Mouse (Mus musculus) spleen, adult 2 months (tissue): Measurements from ENCODE around the gene Nfib. TPM values are rescaled to one million over a fixed set of nuclear protein-coding genes. Genes with fewer than 3 reads are reported as not detected.

Experiments
- DNase-seq, 2 experiments: peaks; one replicate each; pipeline versions ENCODE4 v3.0.0 to v3.0.0-alpha.2; 2012 to 2021; ENCODE audit warnings: low spot score in 2 of 2, low read depth in 1 of 2
- H3K27ac ChIP-seq: fragments of 200-500 bp; 2 replicates; pipeline ENCODE4 v1.5.1; 2012; ENCODE audit warnings: low read length, inconsistent platforms; ENCODE audit not compliant: insufficient read depth
- H3K27me3 ChIP-seq: fragments of 200-500 bp; 2 replicates; pipeline ENCODE4 v1.6.1; 2012; ENCODE audit warnings: mild to moderate bottlenecking, moderate library complexity, low read length, inconsistent platforms; ENCODE audit not compliant: control insufficient read depth, insufficient read depth
- H3K36me3 ChIP-seq: fragments of 200-500 bp; 2 replicates; pipeline ENCODE4 v1.6.1; 2012; ENCODE audit warnings: mild to moderate bottlenecking, low read length, inconsistent platforms; ENCODE audit not compliant: control insufficient read depth, insufficient read depth
- H3K4me1 ChIP-seq: fragments of 200-500 bp; 2 replicates; pipeline ENCODE4 v1.6.1; 2011; ENCODE audit warnings: inconsistent platforms; ENCODE audit not compliant: control insufficient read depth, insufficient read depth, insufficient read length
- H3K4me3 ChIP-seq: fragments of 200-500 bp; 2 replicates; pipeline ENCODE4 v1.5.1; 2011; ENCODE audit warnings: mild to moderate bottlenecking, inconsistent platforms; ENCODE audit not compliant: insufficient read depth, insufficient read length; ENCODE audit errors: extremely low read depth
- CTCF ChIP-seq: fragments of 200-500 bp; IDR thresholded peaks from 2 replicates; pipeline ENCODE4 v1.5.1; 2011; ENCODE audit warnings: mild to moderate bottlenecking, inconsistent platforms; ENCODE audit not compliant: insufficient read depth, insufficient read length, insufficient replicate concordance; ENCODE audit errors: extremely low read depth
- POLR2A ChIP-seq: fragments of 200-500 bp; IDR thresholded peaks from 2 replicates; pipeline ENCODE4 v1.6.1; 2011; ENCODE audit warnings: low read depth, low read length, inconsistent platforms
- WGBS: fragments of 180-500 bp; shearing (Covaris S2); methylation state at CpG from one replicate; pipeline ENCODE4 v1.1.7; 2018; 5-methylcytosine and 5-hydroxymethylcytosine counted together
- polyA plus RNA-seq: library from polyadenylated mRNA; depleted of rRNA; stranded (reverse); fragments of >200 nt; gene quantifications from 2 replicates; pipeline ENCODE4 v1.2.3, GENCODE M21; 2012

The Nfib gene
- polyA plus RNA-seq, 1 experiment: 2.3 TPM

GRCm38 (mm10) chr4:82541894-82542510 is 163.5 kb downstream of the Nfib start:
- no peak overlapping the region for H3K27ac ChIP-seq
- H3K4me3 ChIP-seq: no peak overlapping the region
- WGBS: 34% methylated on average over 7 of the region's 7 CpGs
- no peaks in the 10 kb centered on the region for H3K4me1 ChIP-seq
- H3K27me3 ChIP-seq: no peaks in the 10 kb centered on the region
- H3K36me3 ChIP-seq: no peaks in the 10 kb centered on the region
- DNase-seq: no peak
- TF ChIP-seq CTCF (no peak), POLR2A (no peak)

GRCm38 (mm10) chr4:82540466-82540990 is 165.0 kb downstream of the Nfib start:
- 63% methylated on average over 5 of the region's 5 CpGs for WGBS
- Histone ChIP-seq H3K4me3 (no peak overlapping the region), H3K36me3 (no peaks in the 10 kb centered on the region), H3K27me3 (no peaks in the 10 kb centered on the region), H3K27ac (no peak overlapping the region), H3K4me1 (no peaks in the 10 kb centered on the region)
- no peak for DNase-seq
- TF ChIP-seq POLR2A: no peak
- TF ChIP-seq CTCF: no peak

DNA sequence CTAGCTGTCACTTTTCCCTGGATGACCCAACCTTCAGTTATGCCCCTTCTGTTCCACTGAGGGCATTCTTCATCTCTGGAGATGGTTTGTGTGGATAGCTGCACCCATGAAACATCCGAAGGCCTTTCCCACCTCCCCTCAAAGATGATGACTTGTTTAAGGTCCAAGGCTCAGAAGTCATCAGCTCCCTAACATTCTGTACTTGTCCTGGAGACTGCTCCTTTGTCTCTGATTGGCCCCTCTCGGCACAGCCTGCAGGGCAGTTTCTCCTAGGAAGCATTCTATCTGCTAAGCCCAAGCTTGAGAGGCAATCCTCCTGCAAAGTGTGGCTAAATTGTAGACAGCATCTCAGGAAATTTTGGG is 165.5 kb downstream of the Nfib start:
- Histone ChIP-seq H3K27me3 (no peaks in the 10 kb centered on the region), H3K36me3 (no peaks in the 10 kb centered on the region), H3K4me1 (no peaks in the 10 kb centered on the region), H3K27ac (no peak overlapping the region), H3K4me3 (no peak overlapping the region)
- DNase-seq: no peak
- TF ChIP-seq CTCF: no peak
- TF ChIP-seq POLR2A: no peak
- 78% methylated on average over 2 of the region's 2 CpGs for WGBS

GRCm38 (mm10) chr4:82539406-82540047 is 166.0 kb downstream of the Nfib start:
- DNase-seq: no peak
- Histone ChIP-seq H3K27me3 (no peaks in the 10 kb centered on the region), H3K4me3 (no peak overlapping the region), H3K4me1 (no peaks in the 10 kb centered on the region), H3K27ac (no peak overlapping the region), H3K36me3 (no peaks in the 10 kb centered on the region)
- WGBS: 39% methylated on average over 8 of the region's 8 CpGs
- no peak for TF ChIP-seq POLR2A
- no peak for TF ChIP-seq CTCF

DNA sequence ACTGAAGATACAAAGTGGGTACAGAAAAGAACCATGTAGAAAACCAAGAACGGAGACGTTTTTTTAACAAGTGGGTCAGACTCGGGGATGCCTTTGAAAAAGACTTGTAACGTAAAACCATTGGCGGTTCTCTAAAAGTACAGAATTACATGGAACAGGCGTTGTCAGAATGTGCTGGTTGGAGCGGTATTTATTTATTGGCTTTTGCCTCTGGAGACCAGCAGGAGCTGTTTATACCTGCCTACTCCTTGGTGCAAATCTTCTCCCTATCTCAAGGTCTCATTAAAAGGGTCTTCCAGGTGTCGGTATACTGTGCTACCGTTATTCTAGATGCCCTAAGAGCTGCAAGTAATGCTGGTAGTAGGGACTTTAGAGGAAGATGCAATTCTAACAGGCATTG is 166.7 kb downstream of the Nfib start:
- H3K4me3 ChIP-seq: no peak overlapping the region
- TF ChIP-seq POLR2A (no peak), CTCF (no peak)
- DNase-seq: no peak
- no peaks in the 10 kb centered on the region for H3K36me3 ChIP-seq
- H3K4me1 ChIP-seq: no peaks in the 10 kb centered on the region
- 12% methylated on average over 9 of the region's 9 CpGs for WGBS
- no peaks in the 10 kb centered on the region for H3K27me3 ChIP-seq
- H3K27ac ChIP-seq: no peak overlapping the region

GRCm38 (mm10) chr4:82538069-82538811 is 167.3 kb downstream of the Nfib start:
- no peak overlapping the region for H3K4me3 ChIP-seq
- TF ChIP-seq POLR2A (no peak), CTCF (no peak)
- no peaks in the 10 kb centered on the region for H3K36me3 ChIP-seq
- H3K4me1 ChIP-seq: no peaks in the 10 kb centered on the region
- DNase-seq: no peak
- no peaks in the 10 kb centered on the region for H3K27me3 ChIP-seq
- 7% methylated on average over 30 of the region's 30 CpGs for WGBS
- H3K27ac ChIP-seq: no peak overlapping the region

DNA sequence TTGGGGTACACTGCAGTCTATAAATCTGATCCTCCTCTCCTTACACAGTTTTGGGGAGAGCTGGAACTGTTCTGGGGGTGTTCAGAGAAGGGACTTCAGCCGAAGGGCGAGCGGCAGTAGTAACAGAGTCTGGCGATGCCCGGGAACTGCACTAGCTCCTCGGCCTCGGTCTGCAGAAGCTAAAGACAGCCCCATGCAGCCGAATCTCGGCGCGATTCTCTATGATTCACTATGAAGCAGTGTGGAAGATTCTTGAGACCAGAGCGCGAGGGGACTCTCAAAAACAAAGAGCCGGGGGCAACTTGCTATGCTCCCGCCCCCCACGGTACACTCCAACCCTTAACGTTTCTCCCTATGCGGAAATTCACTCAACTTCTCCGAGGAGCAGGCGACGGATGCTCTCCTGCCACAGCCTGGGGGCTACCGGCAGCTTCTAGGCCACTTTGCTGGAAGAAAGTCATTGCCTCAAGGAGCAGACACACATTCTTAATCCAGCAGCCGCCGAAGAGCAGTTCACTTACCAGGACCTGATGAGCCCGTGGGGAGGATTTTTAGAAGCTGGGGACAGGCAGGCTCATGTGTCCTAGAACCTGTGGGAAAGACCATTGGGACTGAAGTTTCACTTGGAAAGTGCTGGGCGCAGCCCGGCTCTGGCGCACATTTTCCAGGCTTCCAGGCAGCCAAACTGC is 168.1 kb downstream of the Nfib start:
- TF ChIP-seq POLR2A: no peak
- no peak for TF ChIP-seq CTCF
- whole genome bisulfite sequencing: 6% methylated on average over 28 of the region's 28 CpGs
- Histone ChIP-seq H3K4me3 (no peak overlapping the region), H3K27ac (no peak overlapping the region), H3K36me3 (no peaks in the 10 kb centered on the region), H3K4me1 (no peaks in the 10 kb centered on the region), H3K27me3 (no peaks in the 10 kb centered on the region)
- DNase-seq: no peak
